Mouse (Mus musculus): ENCODE results near the gene 1600014C23Rik. TPM values are rescaled to one million over a fixed set of nuclear protein-coding genes. Genes with fewer than 3 reads are reported as not detected.

The 1600014C23Rik gene
- polyA plus RNA-seq, 1 experiment from 2014 or later: not detected

DNA sequence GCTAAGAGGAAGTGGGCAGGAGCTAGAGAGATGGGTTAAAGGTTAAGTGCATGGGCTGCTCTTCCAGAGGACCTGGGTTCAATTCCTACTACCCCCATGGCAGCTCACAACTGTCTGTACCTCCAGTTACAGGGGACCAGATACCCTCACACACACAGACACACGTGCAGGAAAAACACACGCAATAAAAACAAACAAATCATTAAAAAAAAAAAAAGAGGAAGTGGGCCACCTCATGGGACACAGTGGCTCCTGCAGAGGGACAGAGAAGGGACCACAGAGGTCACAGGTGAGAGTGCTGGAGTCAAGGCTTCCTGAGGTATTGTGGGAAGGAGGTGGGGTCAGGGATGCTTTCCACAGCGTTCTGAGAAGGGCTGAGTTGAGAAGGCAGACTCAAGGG lies 22.1 kb downstream of the 1600014C23Rik start:
- ATAC-seq (replicated peaks): no peak
- no peaks in the 10 kb centered on the region for H3K9me3 ChIP-seq
- no peaks in the 10 kb centered on the region for H3K27me3 ChIP-seq
- no peaks in the 10 kb centered on the region for H3K4me1 ChIP-seq
- no peak overlapping the region for H3K4me3 ChIP-seq
- H3K4me2 ChIP-seq (replicated peaks): no peak overlapping the region
- 62% methylated on average over 3 of the region's 3 CpGs for WGBS
- H3K36me3 ChIP-seq: no peaks in the 10 kb centered on the region
- H3K9ac ChIP-seq (replicated peaks): no peak overlapping the region
- no peak overlapping the region for H3K27ac ChIP-seq (replicated peaks)

GRCm38 (mm10) chr17:45710407-45710806 lies 23.2 kb downstream of the 1600014C23Rik start:
- H3K9ac ChIP-seq (replicated peaks): no peak overlapping the region
- H3K4me1 ChIP-seq: no peaks in the 10 kb centered on the region
- no peaks in the 10 kb centered on the region for H3K9me3 ChIP-seq
- H3K27ac ChIP-seq (replicated peaks): no peak overlapping the region
- no peak for ATAC-seq (replicated peaks)
- no peaks in the 10 kb centered on the region for H3K27me3 ChIP-seq
- H3K4me3 ChIP-seq: no peak overlapping the region
- H3K36me3 ChIP-seq: no peaks in the 10 kb centered on the region
- WGBS: 76% methylated on average over 8 of the region's 8 CpGs
- H3K4me2 ChIP-seq (replicated peaks): no peak overlapping the region

GRCm38 (mm10) chr17:45709829-45710228 lies 23.8 kb downstream of the 1600014C23Rik start:
- Histone ChIP-seq H3K9ac (replicated peaks) (no peak overlapping the region), H3K36me3 (no peaks in the 10 kb centered on the region), H3K4me3 (no peak overlapping the region), H3K4me2 (replicated peaks) (no peak overlapping the region), H3K4me1 (no peaks in the 10 kb centered on the region), H3K27ac (replicated peaks) (no peak overlapping the region), H3K27me3 (no peaks in the 10 kb centered on the region), H3K9me3 (no peaks in the 10 kb centered on the region)
- ATAC-seq (replicated peaks): no peak
- WGBS: 48% methylated on average over 3 of the region's 3 CpGs

- Histone ChIP-seq H3K4me1 (no peaks in the 10 kb centered on the region), H3K36me3 (no peaks in the 10 kb centered on the region), H3K9me3 (no peaks in the 10 kb centered on the region), H3K9ac (replicated peaks) (no peak overlapping the region), H3K27me3 (no peaks in the 10 kb centered on the region), H3K4me2 (replicated peaks) (no peak overlapping the region), H3K4me3 (no peak overlapping the region), H3K27ac (replicated peaks) (no peak overlapping the region)
- 84% methylated on average over 8 of the region's 8 CpGs for WGBS
- no peak for ATAC-seq (replicated peaks)
Observed at GRCm38 (mm10) chr17:45708179-45708578, 25.5 kb downstream of the 1600014C23Rik start.

GRCm38 (mm10) chr17:45707376-45707775 lies 26.3 kb downstream of the 1600014C23Rik start:
- no peak for ATAC-seq (replicated peaks)
- 33% methylated on average over 3 of the region's 3 CpGs for WGBS
- H3K4me1 ChIP-seq: no peaks in the 10 kb centered on the region
- H3K9ac ChIP-seq (replicated peaks): no peak overlapping the region
- no peak overlapping the region for H3K4me3 ChIP-seq
- H3K27me3 ChIP-seq: no peaks in the 10 kb centered on the region
- H3K4me2 ChIP-seq (replicated peaks): no peak overlapping the region
- no peaks in the 10 kb centered on the region for H3K9me3 ChIP-seq
- H3K27ac ChIP-seq (replicated peaks): no peak overlapping the region
- no peaks in the 10 kb centered on the region for H3K36me3 ChIP-seq

- Histone ChIP-seq H3K27me3 (no peaks in the 10 kb centered on the region), H3K9ac (replicated peaks) (no peak overlapping the region), H3K9me3 (no peaks in the 10 kb centered on the region), H3K4me1 (no peaks in the 10 kb centered on the region), H3K4me3 (no peak overlapping the region), H3K36me3 (no peaks in the 10 kb centered on the region), H3K27ac (replicated peaks) (no peak overlapping the region), H3K4me2 (replicated peaks) (no peak overlapping the region)
- 63% methylated on average over 5 of the region's 5 CpGs for WGBS
- no peak for ATAC-seq (replicated peaks)
Observed at GRCm38 (mm10) chr17:45706796-45707195, 26.8 kb downstream of the 1600014C23Rik start.

DNA sequence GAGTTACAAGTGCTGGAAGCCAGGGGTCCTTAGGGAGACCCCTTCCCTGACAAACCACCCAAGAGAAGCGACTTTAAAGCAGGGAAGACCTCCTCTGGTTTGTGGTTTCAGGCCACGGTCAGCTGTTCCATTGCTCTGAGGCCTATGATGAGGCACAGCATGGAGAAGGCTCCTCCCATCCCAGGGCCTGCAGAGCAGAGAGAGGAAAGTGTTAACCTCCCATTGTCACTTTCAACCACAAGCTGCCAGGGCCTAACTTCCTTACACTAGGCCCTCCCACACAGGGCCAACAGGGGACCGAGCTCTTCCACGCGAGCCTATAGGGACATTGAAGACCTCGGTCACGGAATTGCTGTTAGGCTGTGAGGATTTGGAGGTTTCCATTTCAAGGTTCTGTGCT lies 30.5 kb downstream of the 1600014C23Rik start:
- Histone ChIP-seq H3K27ac (replicated peaks) (no peak overlapping the region), H3K9ac (replicated peaks) (no peak overlapping the region), H3K4me1 (no peaks in the 10 kb centered on the region), H3K9me3 (no peaks in the 10 kb centered on the region), H3K4me3 (no peak overlapping the region), H3K4me2 (replicated peaks) (no peak overlapping the region), H3K36me3 (peaks cover 9% of the 10 kb centered on the region), H3K27me3 (no peaks in the 10 kb centered on the region)
- 69% methylated on average over 7 of the region's 7 CpGs for WGBS
- no peak for ATAC-seq (replicated peaks)

DNA sequence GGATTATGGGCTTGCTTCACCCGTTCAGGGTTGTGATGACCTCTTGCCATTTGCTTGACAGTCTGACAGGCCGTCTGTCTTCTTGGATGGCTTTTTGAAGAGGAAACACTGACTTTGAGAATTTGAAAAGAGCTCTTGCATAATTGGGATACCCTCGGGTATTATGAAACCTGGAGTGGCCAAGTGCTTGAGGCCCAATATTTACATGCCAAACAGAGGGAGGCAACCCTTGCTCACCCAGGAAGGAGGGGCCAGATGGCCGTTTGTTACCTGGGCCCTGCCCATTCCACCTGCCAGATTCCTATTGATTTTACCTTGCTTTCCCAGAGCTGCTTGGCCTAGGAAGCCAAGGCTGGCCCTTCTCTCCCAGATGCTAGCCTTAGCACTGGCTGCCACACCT lies 31.4 kb downstream of the 1600014C23Rik start:
- ATAC-seq (replicated peaks): no peak
- no peak overlapping the region for H3K9ac ChIP-seq (replicated peaks)
- no peak overlapping the region for H3K4me2 ChIP-seq (replicated peaks)
- no peaks in the 10 kb centered on the region for H3K27me3 ChIP-seq
- no peaks in the 10 kb centered on the region for H3K9me3 ChIP-seq
- H3K4me3 ChIP-seq: no peak overlapping the region
- H3K36me3 ChIP-seq: peaks cover 11% of the 10 kb centered on the region
- WGBS: 66% methylated on average over 4 of the region's 4 CpGs
- H3K27ac ChIP-seq (replicated peaks): no peak overlapping the region
- no peaks in the 10 kb centered on the region for H3K4me1 ChIP-seq

- no peak overlapping the region for H3K4me2 ChIP-seq (replicated peaks)
- H3K4me1 ChIP-seq: no peaks in the 10 kb centered on the region
- H3K9ac ChIP-seq (replicated peaks): no peak overlapping the region
- H3K36me3 ChIP-seq: peaks cover 11% of the 10 kb centered on the region
- WGBS: 74% methylated on average over 9 of the region's 9 CpGs
- no peak for ATAC-seq (replicated peaks)
- H3K9me3 ChIP-seq: no peaks in the 10 kb centered on the region
- no peaks in the 10 kb centered on the region for H3K27me3 ChIP-seq
- no peak overlapping the region for H3K27ac ChIP-seq (replicated peaks)
- no peak overlapping the region for H3K4me3 ChIP-seq
Observed at GRCm38 (mm10) chr17:45701236-45701591, 32.4 kb downstream of the 1600014C23Rik start.

DNA sequence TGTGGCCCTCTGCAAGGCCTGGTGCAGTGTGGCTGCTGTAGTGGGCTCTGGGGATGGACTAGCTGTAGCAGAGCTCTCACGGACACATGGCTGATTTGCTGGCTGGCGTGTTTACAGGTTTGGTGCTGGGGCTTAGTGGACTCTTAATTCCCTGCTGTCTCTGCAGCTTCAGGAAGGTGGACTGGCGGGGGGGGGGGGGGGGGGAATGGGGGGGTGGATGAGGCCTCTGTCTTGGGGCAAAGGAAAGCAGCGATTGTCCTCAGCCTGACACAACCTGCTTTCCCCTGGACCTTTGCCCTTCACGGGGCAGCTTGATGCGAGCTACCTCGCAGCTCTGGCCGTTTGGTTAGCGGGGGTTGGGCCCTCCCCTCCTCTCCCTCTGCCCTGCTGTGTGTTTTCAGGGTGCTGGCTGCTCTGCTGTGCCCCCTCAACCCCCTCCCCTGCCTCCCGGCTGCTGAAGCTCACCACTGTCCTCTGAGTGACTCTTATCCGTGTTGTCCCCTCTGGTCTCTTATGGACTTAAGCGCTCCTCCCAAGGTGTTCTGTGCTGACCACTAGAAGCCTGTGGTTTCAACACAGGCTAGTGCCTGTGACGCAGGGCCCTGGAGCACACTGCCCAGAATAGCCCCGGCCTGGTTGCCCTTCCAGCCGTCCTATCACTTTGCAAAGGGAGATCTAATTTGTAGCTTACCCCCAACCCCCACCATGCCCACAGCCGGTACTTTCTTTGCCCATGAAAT lies 33.0 kb downstream of the 1600014C23Rik start:
- peaks cover 11% of the 10 kb centered on the region for H3K36me3 ChIP-seq
- H3K27ac ChIP-seq (replicated peaks): no peak overlapping the region
- H3K9ac ChIP-seq (replicated peaks): no peak overlapping the region
- H3K4me1 ChIP-seq: no peaks in the 10 kb centered on the region
- no peak overlapping the region for H3K4me2 ChIP-seq (replicated peaks)
- WGBS: 60% methylated on average over 9 of the region's 16 CpGs
- no peaks in the 10 kb centered on the region for H3K27me3 ChIP-seq
- no peak for ATAC-seq (replicated peaks)
- H3K9me3 ChIP-seq: no peaks in the 10 kb centered on the region
- H3K4me3 ChIP-seq: no peak overlapping the region

DNA sequence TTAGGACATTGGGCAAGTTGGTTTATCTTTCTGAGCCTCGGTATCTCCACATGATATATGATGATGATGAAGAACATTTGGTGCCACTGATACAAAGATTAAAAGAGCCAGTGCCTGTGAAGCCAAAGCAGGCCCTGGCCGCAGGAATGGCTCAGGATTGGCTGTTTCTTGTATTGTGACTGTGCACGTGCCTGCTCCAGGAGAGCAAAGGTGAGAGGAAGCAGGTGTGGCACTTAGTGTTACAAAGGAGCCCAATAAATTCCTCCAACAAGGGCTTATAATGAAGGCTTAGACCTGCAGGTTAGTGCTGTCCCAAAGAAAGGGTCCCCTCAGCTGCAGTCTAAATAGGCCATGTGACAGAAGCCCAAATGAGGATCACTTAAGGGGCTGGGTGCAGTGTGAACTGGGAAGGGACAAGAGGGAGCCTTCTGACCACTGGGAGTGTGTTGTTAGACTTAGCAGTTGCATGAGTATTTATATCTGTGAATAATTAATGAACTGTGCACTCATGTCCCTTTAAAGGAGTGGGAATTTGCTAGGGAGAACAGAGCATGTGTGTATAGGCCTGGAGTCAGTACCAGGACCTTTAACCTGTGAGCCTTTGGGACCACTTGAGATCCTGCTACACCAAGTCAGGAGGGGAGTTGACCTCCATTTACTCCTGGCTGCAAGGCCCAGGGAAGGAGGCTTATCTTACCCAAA lies 34.5 kb downstream of the 1600014C23Rik start:
- 91% methylated on average over 3 of the region's 3 CpGs for WGBS
- no peak overlapping the region for H3K4me2 ChIP-seq (replicated peaks)
- no peaks in the 10 kb centered on the region for H3K9me3 ChIP-seq
- ATAC-seq (replicated peaks): no peak
- peaks cover 11% of the 10 kb centered on the region for H3K36me3 ChIP-seq
- H3K27me3 ChIP-seq: no peaks in the 10 kb centered on the region
- H3K27ac ChIP-seq (replicated peaks): no peak overlapping the region
- H3K4me1 ChIP-seq: no peaks in the 10 kb centered on the region
- H3K4me3 ChIP-seq: no peak overlapping the region
- no peak overlapping the region for H3K9ac ChIP-seq (replicated peaks)

- no peaks in the 10 kb centered on the region for H3K27me3 ChIP-seq
- H3K9me3 ChIP-seq: no peaks in the 10 kb centered on the region
- 81% methylated on average over 6 of the region's 6 CpGs for WGBS
- H3K4me1 ChIP-seq: no peaks in the 10 kb centered on the region
- H3K27ac ChIP-seq (replicated peaks): no peak overlapping the region
- H3K4me3 ChIP-seq: no peak overlapping the region
- no peak for ATAC-seq (replicated peaks)
- no peak overlapping the region for H3K4me2 ChIP-seq (replicated peaks)
- H3K36me3 ChIP-seq: peaks cover 11% of the 10 kb centered on the region
- no peak overlapping the region for H3K9ac ChIP-seq (replicated peaks)
Observed at GRCm38 (mm10) chr17:45698368-45698767, 35.3 kb downstream of the 1600014C23Rik start.

GRCm38 (mm10) chr17:45696981-45697380 lies 36.7 kb downstream of the 1600014C23Rik start:
- 94% methylated on average over 9 of the region's 9 CpGs for WGBS
- Histone ChIP-seq H3K36me3 (peaks cover 11% of the 10 kb centered on the region), H3K9ac (replicated peaks) (no peak overlapping the region), H3K4me2 (replicated peaks) (no peak overlapping the region), H3K4me3 (no peak overlapping the region), H3K4me1 (no peaks in the 10 kb centered on the region), H3K9me3 (no peaks in the 10 kb centered on the region), H3K27ac (replicated peaks) (no peak overlapping the region), H3K27me3 (no peaks in the 10 kb centered on the region)
- no peak for ATAC-seq (replicated peaks)

All from forebrain, embryonic 15.5 days (tissue).